Mouse (Mus musculus) midbrain, embryonic 12.5 days (tissue): ENCODE data around the gene 1700019D03Rik. TPM values are rescaled to one million over a fixed set of nuclear protein-coding genes. Genes with fewer than 3 reads are reported as not detected.
A peak's percentile ranks its signal among the peaks of the same experiment; 100 is the strongest.

ENCODE experiments used
- ATAC-seq: fragments of 200-750 bp; cut with Nextera tagmentation; 2 replicates; pipeline ENCODE4 v1.8.0; 2017; ENCODE audit warnings: low read depth, moderate TSS enrichment, moderate library complexity; ENCODE audit not compliant: low FRiP score
- H3K27ac ChIP-seq: fragments of 300-500 bp; sonication (generic); replicated peaks from 2 replicates; pipeline ENCODE4 v1.5.1; 2016; ENCODE audit warnings: mild to moderate bottlenecking
- H3K27me3 ChIP-seq: fragments of 300-500 bp; sonication (generic); 2 replicates; pipeline ENCODE4 v1.6.1; 2016; ENCODE audit warnings: mild to moderate bottlenecking
- H3K36me3 ChIP-seq: fragments of 300-500 bp; sonication (generic); 2 replicates; pipeline ENCODE4 v1.6.1; 2016
- H3K4me1 ChIP-seq: fragments of 300-500 bp; sonication (generic); 2 replicates; pipeline ENCODE4 v1.6.1; 2016
- H3K4me2 ChIP-seq: fragments of 300-500 bp; sonication (generic); replicated peaks from 2 replicates; pipeline ENCODE4 v1.6.1; 2016; ENCODE audit warnings: mild to moderate bottlenecking, moderate library complexity
- H3K4me3 ChIP-seq: fragments of 300-500 bp; sonication (generic); 2 replicates; pipeline ENCODE4 v1.5.1; 2016; ENCODE audit warnings: mild to moderate bottlenecking
- H3K9ac ChIP-seq: fragments of 300-500 bp; sonication (generic); replicated peaks from 2 replicates; pipeline ENCODE4 v1.6.1; 2016; ENCODE audit warnings: mild to moderate bottlenecking, moderate library complexity
- H3K9me3 ChIP-seq: fragments of 300-500 bp; sonication (generic); 2 replicates; pipeline ENCODE4 v1.6.1; 2016; ENCODE audit warnings: mild to moderate bottlenecking
- WGBS: fragments of 180-500 bp; shearing (Covaris S2); methylation state at CpG from one replicate; pipeline ENCODE4 v1.1.7; 2016; 5-methylcytosine and 5-hydroxymethylcytosine counted together
- polyA plus RNA-seq: library from polyadenylated mRNA; unstranded; fragments of >200 nt; fragmentation: Nextera tagmentation; extraction: Ambion mirVana; gene quantifications from 2 replicates; pipeline ENCODE4 v1.2.1, GENCODE M21; 2016

1700019D03Rik gene
- polyA plus RNA-seq, 1 experiment from 2014 or later, result 3.6 TPM

DNA sequence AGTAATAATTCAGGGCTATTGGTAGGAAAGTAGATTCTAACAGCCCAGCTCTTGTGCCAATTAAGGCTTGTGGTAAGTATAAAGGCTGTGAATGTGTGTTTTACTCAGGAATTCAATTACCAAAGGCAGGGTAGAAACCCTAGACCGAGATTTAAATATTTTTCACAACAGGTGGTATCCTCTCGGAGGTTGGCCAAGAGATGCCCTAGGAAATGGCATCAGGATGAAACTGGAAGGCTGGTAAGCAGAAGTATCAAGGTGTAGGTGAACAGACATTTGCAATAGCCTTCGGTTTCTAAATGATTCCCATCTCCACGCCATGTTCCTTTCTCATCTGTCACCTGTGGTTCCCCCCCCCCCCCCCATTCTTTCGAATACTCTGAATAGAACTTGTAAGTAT lies 4.4 kb downstream of the 1700019D03Rik start:
- Histone ChIP-seq H3K4me3 (no peak overlapping the region), H3K9me3 (no peaks in the 10 kb centered on the region), H3K9ac (no peak overlapping the region), H3K4me2 (no peak overlapping the region), H3K36me3 (no peaks in the 10 kb centered on the region), H3K27me3 (no peaks in the 10 kb centered on the region), H3K4me1 (no peaks in the 10 kb centered on the region), H3K27ac (no peak overlapping the region)
- 66% methylated on average over 5 of the region's 5 CpGs for WGBS
- no peak for ATAC-seq

DNA sequence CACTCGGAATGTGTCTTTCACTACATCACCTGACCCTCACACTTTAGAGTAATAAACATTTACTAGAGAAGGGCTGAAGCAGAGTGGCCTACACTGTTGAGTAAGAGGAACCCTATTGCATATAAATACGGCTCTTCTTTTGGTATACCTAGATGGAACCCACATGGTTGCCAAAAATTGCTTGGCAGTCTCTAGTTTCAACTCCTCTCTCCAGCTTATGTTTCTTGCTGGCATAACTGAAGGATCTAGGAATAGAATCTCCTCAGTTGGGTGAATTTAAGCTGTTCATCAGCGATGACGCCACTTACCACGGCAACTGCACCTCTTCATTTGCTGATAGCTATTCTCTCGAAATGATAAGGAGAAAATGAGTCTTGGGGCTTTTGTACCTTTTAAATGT lies 5.3 kb downstream of the 1700019D03Rik start:
- no peaks in the 10 kb centered on the region for H3K27me3 ChIP-seq
- no peak overlapping the region for H3K4me2 ChIP-seq
- no peak overlapping the region for H3K9ac ChIP-seq
- WGBS, result 92% methylated on average over 6 of the region's 6 CpGs
- H3K9me3 ChIP-seq, result no peaks in the 10 kb centered on the region
- no peaks in the 10 kb centered on the region for H3K36me3 ChIP-seq
- no peak overlapping the region for H3K4me3 ChIP-seq
- no peaks in the 10 kb centered on the region for H3K4me1 ChIP-seq
- H3K27ac ChIP-seq, result no peak overlapping the region
- no peak for ATAC-seq

GRCm38 (mm10) chr1:52986692-52987091 lies 33.3 kb downstream of the 1700019D03Rik start:
- no peaks in the 10 kb centered on the region for H3K36me3 ChIP-seq
- no peak for ATAC-seq
- no peak overlapping the region for H3K4me2 ChIP-seq
- 71% methylated on average over 5 of the region's 5 CpGs for WGBS
- no peaks in the 10 kb centered on the region for H3K9me3 ChIP-seq
- H3K4me1 ChIP-seq, result no peaks in the 10 kb centered on the region
- no peak overlapping the region for H3K27ac ChIP-seq
- no peak overlapping the region for H3K4me3 ChIP-seq
- no peak overlapping the region for H3K9ac ChIP-seq
- H3K27me3 ChIP-seq, result no peaks in the 10 kb centered on the region

DNA sequence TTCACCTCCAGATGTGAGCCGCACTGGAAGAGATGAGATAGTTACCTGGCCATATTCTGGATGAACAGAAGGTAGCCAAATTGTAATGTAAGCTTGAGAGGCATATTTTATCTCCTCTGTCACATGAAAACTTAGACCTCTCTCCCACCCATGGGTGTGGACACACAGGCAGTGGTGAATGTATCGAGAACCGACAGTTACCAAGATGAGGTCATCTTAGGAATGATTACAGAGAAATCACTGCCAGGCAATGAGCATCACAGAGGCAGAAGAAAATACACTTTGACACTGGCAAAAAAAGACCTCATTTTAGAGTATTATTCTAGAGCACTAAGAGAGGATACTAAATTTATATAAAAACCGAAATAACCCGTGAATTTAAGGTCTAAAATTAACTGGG lies 46.8 kb downstream of the 1700019D03Rik start:
- Histone ChIP-seq H3K27me3 (no peaks in the 10 kb centered on the region), H3K4me1 (no peaks in the 10 kb centered on the region), H3K27ac (no peak overlapping the region), H3K9ac (no peak overlapping the region), H3K4me3 (no peak overlapping the region), H3K36me3 (no peaks in the 10 kb centered on the region), H3K9me3 (no peaks in the 10 kb centered on the region), H3K4me2 (no peak overlapping the region)
- 84% methylated on average over 5 of the region's 5 CpGs for WGBS
- no peak for ATAC-seq

DNA sequence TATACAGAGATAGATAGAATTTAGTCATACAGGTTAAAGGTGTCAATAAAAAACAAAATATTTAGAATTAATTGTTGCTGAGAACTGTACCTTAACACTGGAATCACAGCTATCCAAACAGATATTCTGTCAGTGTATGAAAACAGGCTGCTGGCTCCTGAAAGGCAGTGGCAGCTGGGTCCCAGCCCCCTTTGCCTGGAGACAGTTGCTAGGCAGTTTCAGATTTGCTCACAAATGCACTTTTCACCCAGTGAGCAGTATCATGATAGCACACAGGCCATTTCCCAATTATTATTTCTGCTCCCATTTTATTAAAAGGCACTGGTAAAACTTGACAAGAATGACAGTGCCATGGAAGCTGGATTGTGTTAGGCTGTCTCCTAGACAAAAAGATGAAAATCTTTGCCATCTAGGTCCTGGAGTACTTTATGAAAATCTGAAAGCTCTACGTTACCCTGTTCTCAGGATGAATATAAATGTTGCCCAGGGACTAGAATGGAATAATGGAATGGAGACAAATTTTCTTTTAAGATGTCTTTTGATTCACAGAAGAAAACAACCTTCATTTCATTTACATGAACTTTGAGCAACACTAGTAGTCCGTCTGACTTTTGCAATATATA lies 48.0 kb downstream of the 1700019D03Rik start:
- 81% methylated on average over 2 of the region's 2 CpGs for WGBS
- ATAC-seq, result peak; percentile 75; the same call in 1 of the 2 replicates
- H3K36me3 ChIP-seq, result no peaks in the 10 kb centered on the region

DNA sequence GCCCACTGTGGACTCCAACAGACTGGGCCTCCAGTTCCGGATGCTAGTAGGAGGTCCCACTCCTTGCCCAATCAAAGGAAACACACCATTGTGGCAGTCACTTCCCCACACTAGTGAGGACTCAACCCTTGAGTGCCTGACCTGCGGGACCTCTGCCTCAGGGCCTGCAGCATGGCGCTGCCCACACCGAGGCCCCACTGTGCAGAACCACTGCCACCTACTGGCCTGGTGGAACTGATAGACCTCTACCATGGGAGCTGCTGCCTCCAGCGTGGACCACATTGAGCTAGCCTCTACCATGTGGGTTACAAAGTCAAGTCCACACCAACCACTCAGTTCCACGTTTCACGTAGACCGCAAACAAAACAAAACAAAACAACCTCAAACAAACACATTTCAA lies 55.4 kb downstream of the 1700019D03Rik start:
- H3K9ac ChIP-seq, result no peak overlapping the region
- H3K27ac ChIP-seq, result no peak overlapping the region
- H3K4me3 ChIP-seq, result no peak overlapping the region
- WGBS, result 69% methylated on average over 8 of the region's 8 CpGs
- no peaks in the 10 kb centered on the region for H3K9me3 ChIP-seq
- no peaks in the 10 kb centered on the region for H3K27me3 ChIP-seq
- no peaks in the 10 kb centered on the region for H3K4me1 ChIP-seq
- no peak overlapping the region for H3K4me2 ChIP-seq
- no peaks in the 10 kb centered on the region for H3K36me3 ChIP-seq
- ATAC-seq, result no peak

More for the DNA sequence above, 48.0 kb downstream of the 1700019D03Rik start:
- Histone ChIP-seq H3K27me3 (no peaks in the 10 kb centered on the region), H3K9ac (no peak overlapping the region), H3K4me3 (no peak overlapping the region), H3K9me3 (no peaks in the 10 kb centered on the region), H3K27ac (no peak overlapping the region), H3K4me1 (no peaks in the 10 kb centered on the region), H3K4me2 (no peak overlapping the region)

GRCm38 (mm10) chr1:52963097-52963496 lies 56.9 kb downstream of the 1700019D03Rik start:
- H3K27ac ChIP-seq, result no peak overlapping the region
- ATAC-seq, result no peak
- 89% methylated on average over 2 of the region's 2 CpGs for WGBS
- no peaks in the 10 kb centered on the region for H3K4me1 ChIP-seq
- H3K9me3 ChIP-seq, result no peaks in the 10 kb centered on the region
- H3K36me3 ChIP-seq, result no peaks in the 10 kb centered on the region
- no peak overlapping the region for H3K4me2 ChIP-seq
- H3K27me3 ChIP-seq, result no peaks in the 10 kb centered on the region
- no peak overlapping the region for H3K9ac ChIP-seq
- no peak overlapping the region for H3K4me3 ChIP-seq

- H3K4me3 ChIP-seq, result no peak overlapping the region
- no peak overlapping the region for H3K27ac ChIP-seq
- H3K4me1 ChIP-seq, result no peaks in the 10 kb centered on the region
- 88% methylated on average over 6 of the region's 6 CpGs for WGBS
- 0 out of 2 replicates have a peak, but pooled peaks cover under 1% of the 10 kb centered on the region for H3K27me3 ChIP-seq
- H3K9me3 ChIP-seq, result no peaks in the 10 kb centered on the region
- no peaks in the 10 kb centered on the region for H3K36me3 ChIP-seq
- ATAC-seq, result no peak
- H3K9ac ChIP-seq, result no peak overlapping the region
- H3K4me2 ChIP-seq, result no peak overlapping the region
These were observed 59.8 kb downstream of the 1700019D03Rik start for GRCm38 (mm10) chr1:52960191-52960590.

DNA sequence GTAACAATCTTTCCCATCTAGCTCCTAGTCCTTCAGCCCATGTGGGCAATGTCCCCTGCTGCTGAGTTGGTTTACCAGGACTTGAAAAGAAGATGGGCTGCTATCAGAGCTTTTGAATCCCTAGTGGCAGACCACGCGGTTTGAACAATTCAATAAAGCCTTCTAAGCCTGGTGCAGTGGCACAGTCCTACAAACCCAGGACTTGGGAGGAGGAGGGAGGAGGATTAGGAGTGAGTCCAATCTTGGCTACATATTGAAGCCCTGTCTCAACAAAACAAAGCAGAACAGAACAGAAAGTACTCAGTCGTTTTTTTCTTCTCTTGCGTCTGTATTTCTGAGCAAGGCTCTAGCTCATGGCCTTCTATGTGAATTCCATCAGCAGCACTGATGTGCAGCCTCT lies 63.2 kb downstream of the 1700019D03Rik start:
- peaks cover 15% of the 10 kb centered on the region; the same call in 1 of the 2 replicates for H3K27me3 ChIP-seq
- peaks cover 20% of the 10 kb centered on the region for H3K4me1 ChIP-seq
- no peak overlapping the region for H3K27ac ChIP-seq
- no peak for ATAC-seq
- no peak overlapping the region for H3K9ac ChIP-seq
- H3K4me2 ChIP-seq, result no peak overlapping the region
- H3K9me3 ChIP-seq, result no peaks in the 10 kb centered on the region
- H3K36me3 ChIP-seq, result no peaks in the 10 kb centered on the region
- whole genome bisulfite sequencing, result 56% methylated on average over 4 of the region's 4 CpGs
- H3K4me3 ChIP-seq, result no peak overlapping the region

DNA sequence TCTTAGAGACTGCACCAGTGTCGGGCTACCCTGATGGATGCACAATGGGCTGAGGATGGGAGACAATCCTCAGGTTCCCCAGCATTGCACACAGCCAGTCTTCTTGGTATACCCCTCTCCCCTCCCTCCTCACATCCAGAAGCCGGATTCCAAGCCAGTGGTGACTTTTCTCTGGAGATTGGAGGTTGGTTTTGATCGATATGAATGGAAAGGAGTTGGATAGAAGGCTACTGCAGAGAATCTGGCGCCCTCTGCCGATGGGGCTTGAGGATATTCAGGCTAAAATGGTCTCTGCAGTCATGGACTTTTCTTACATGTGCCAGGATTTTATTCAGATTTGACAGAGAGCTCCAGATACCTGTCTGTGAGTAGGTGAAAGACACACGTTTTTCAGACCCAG lies 64.9 kb downstream of the 1700019D03Rik start:
- H3K36me3 ChIP-seq, result no peaks in the 10 kb centered on the region
- H3K4me2 ChIP-seq, result no peak overlapping the region
- H3K9ac ChIP-seq, result no peak overlapping the region
- no peak overlapping the region for H3K4me3 ChIP-seq
- WGBS, result 30% methylated on average over 6 of the region's 6 CpGs
- no peak for ATAC-seq
- H3K4me1 ChIP-seq, result peaks cover 20% of the 10 kb centered on the region
- H3K9me3 ChIP-seq, result no peaks in the 10 kb centered on the region
- H3K27me3 ChIP-seq, result peaks cover 15% of the 10 kb centered on the region; the same call in 1 of the 2 replicates
- H3K27ac ChIP-seq, result no peak overlapping the region

- 87% methylated on average over 2 of the region's 2 CpGs for WGBS
- no peak overlapping the region for H3K9ac ChIP-seq
- H3K27ac ChIP-seq, result no peak overlapping the region
- no peak overlapping the region for H3K4me3 ChIP-seq
- no peaks in the 10 kb centered on the region for H3K36me3 ChIP-seq
- no peak for ATAC-seq
- H3K4me2 ChIP-seq, result no peak overlapping the region
- peaks cover 20% of the 10 kb centered on the region for H3K4me1 ChIP-seq
- no peaks in the 10 kb centered on the region for H3K9me3 ChIP-seq
- H3K27me3 ChIP-seq, result peaks cover 15% of the 10 kb centered on the region; the same call in 1 of the 2 replicates
These were observed 65.5 kb downstream of the 1700019D03Rik start for GRCm38 (mm10) chr1:52954456-52954855.

- Histone ChIP-seq H3K9me3 (no peaks in the 10 kb centered on the region), H3K4me3 (peak overlapping the region; percentile 58), H3K9ac (no peak overlapping the region), H3K27ac (no peak overlapping the region), H3K4me1 (peaks cover 20% of the 10 kb centered on the region), H3K4me2 (peak overlapping the region; percentile 96), H3K36me3 (no peaks in the 10 kb centered on the region), H3K27me3 (peaks cover 15% of the 10 kb centered on the region; the same call in 1 of the 2 replicates)
- peak; percentile 19 for ATAC-seq
- 16% methylated on average over 4 of the region's 4 CpGs for WGBS
These were observed 66.4 kb downstream of the 1700019D03Rik start for GRCm38 (mm10) chr1:52953548-52953947.
